Mouse (Mus musculus) B cell, adult 2 months (primary cell): ENCODE measurements around the gene Faah.

Experiments used
- DNase-seq, 2 experiments: peaks; one replicate each; pipeline ENCODE4 v3.0.0; 2022

Faah gene

DNA sequence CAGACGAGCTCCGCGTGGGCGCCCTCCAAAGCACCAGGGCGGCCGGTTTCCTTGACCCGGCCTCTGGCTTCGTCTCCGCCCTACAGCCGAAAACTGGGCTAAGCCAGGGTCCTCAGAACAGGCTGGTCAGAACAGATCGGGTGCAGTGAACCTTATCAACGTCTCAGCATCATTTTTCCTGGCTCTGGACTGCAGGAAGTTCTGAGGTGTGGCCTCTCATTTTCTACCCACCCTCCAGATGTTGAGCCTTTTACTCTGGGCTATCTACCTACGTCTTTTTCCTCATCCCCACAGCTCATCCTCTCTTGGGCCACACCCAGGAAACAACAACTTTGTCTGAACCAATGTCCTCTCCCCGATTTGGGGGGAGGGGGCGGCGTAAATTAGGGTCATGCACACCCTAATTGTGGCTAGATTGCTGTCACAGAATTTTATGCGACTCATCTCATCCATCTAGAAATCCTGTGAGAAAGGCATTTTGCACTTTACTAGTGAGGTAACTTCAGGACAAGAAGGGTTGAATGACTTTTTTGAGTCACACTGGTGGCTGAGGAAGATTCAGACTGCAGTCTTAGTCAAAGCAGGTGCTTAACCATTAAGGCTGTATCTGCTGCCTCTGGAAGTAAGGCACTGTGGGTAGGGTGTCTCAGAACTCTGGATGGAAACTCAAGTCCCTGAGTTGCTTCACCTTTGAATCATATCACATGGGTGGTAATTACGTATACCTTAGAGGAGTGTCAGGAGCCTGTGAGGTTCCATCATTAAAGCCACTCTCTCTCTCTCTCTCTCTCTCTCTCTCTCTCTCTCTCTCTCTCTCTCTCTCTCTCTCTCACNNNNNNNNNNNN, at the start of gene Faah:
Gene Faah, minus strand, starts transcription at position 25 of the 845 bp plus-strand sequence.
- DNase-seq, result no peak

DNA sequence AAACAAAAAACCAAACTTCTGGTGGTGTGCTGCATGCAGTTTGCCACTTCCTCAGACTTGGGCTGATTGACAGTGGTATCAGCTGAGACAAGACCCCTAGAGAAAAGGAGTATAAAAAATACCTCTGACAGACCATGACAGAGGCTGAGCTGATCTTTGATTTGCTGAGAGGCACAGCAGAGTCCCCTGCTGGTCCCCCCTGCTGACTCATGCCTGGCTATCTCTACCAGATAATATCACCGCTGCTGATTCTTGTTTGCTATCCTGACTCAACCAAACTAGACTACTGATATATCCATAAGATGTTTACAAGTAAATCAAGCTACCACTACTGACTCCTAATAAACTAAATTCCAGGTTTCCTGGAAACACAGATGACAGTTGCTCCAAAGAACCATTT, 46.1 kb upstream of the Faah start:
- DNase-seq, result no peak

DNA sequence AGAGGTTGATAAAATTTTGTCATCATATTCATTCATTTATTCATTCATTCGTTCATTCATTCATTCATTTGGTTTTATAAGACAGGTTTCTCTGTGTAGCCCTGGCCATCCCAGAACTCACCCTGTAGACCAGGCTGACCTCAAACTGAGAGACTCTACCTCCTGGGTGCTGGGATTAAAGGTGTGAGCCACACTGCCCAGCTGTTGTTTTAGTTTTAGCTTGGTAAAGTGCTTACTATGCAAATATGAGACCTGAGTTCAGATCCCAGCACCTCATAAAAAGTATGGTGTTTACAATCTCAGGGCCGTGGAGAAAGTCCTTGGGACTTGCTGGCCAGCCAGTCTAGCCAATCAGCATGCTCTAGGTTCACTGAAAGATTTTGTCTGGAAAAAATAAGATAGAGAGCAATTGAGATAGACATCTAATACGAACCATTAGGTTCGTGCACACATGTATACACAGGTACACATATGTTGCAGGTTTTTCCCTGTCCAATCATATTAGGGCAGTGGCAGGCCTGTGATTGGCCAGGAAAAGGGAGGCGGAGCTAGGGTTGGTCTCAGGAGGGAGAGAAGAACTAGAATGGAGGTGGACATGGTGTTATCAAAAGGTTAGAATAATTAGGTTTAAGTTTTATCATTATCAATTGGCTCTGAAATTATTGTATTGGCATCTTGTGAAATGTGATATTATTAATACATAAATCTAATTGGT, 41.4 kb upstream of the Faah start:
- DNase-seq, result no peak

DNA sequence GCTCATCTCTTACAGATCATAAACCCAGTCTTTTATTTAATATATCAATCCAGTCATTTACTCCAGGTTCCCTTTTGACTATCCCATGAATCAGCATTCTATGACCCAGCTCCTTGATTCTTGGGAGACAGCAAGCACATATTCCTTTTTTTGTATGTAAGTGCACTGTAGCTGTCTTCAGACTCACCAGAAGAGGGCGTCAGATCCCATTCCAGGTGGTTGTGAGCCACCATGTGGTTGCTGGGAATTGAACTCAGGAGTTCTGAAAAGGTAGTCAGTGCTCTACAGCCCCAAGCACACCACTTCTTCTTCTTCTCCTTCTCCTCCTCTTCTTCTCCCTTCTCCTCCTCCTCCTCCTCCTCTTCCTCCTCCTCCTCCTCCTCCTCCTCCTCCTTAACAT, 39.8 kb upstream of the Faah start:
- no peak for DNase-seq

DNA sequence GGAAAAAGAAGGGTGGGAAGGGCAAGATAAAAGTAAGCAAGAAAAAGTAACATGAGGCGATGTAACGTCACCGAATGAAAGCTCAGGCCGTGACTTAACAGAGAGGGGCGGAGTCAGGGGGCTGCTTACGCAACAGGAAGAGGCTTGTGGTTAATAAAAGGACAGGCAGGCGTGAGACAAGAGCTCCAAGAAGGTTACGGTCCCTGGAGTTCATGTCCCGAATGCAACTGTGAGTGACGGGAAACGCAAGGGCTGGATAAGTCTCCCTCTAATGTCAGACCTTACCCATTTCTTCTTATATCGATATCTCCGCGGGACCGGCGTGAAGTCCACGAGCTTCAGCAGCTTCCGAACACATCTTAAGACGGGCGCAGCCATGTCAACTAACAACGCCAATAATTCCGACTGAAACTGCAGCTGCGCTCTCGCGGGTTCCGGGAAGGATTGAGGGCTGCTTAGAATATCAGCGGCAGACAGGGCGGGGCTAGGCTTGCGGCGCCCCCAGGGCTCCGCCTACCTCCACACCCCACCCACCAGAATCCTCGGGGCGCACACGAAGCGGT, 35.8 kb upstream of the Faah start, which contains the start of gene Nsun4:
Gene Nsun4, minus strand, starts transcription at position 478 of the 563 bp plus-strand sequence.
- peak; percentile 95 to 97 for DNase-seq

DNA sequence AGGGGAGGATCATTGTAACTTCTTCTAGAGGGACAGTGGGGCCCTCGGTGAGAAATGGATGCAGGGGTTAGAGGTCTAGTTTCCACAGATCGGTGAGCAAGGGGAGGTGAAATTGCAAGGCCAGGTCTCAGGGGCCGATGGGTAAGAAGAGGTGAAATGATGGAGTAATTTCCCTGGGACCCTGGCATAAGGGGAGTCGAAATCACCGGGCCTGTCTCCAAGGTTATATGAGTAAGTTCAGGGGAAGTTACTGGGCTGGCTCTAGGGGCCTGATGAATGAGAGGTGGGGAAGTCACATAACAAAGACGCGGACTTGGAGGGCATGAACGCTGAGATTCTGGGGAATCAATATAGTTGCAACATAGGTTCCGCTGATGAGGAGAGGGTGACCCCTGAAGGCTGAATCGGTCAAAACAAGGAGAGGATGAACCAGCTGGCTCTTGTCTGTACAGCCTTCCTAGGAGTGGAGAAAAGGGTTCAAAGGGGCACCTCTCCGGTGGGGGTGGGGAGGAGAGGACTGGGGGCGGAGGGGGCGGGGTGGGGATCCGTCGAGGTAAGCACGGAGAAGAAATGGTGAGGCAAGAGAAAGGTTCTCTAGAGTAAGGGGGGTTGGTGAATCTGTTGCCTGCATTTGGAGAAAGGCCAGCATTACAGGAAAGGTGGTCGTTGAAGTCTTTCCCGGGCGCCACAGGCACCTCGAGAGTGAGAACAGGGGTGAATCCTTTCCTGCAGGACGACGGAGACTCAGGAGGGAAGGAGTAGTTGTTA, 35.0 kb upstream of the Faah start:
- DNase-seq, result peak; percentile 55 to 61

DNA sequence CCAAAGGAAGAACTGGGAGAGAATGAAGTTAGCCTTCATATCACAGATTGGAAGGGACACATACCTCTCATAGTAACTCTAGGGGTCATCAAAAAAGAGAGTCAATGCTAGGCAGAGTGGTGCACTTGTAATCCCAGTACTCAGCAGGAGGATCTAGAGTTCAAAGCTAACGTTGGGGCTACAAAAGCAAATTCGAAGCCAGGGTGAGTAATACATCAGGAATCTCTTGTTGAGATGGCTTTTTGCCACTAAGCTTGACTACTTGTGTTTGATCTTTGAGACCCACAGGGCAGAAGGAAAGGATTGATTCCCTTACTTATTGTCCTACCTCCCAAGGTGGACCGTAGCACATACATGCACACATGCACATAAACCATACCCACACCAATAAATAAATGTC, 31.5 kb upstream of the Faah start:
- DNase-seq, result no peak

DNA sequence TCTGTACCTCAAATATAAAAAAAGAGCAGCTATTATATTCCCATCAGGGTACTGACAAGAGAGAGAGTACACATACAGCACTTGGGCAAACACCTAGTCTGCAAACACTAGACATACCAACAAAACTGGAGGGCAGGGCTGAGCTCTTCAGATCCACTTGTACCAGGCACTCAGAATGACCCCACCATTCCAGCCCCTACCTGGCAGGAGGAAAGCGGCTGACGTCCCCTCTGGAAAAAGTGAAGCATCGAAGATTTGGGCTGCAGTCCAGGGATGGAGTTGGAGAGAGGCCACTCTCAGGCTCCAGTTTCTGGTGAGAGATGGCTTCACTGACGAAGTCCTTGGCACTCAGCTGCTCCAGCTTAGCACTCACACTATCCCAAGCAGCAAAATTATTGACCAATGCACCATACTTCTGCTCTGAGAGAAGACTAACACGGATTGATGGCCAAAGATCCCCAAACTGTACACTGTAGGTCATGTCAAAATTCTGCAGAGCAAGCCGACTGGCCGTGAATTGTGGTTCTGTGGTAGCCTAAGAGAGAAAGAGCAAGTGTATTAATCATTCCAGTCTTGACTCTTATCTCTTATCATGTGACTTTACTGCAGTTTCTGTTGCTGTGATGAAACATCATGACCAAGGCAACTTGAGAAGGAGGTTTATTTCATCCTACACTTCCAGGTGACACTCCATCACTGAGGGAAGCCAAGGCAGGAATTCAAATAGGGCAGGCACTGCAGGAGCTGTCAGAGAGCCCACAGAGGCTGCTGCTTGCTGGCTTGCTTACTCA, 30.6 kb upstream of the Faah start:
- DNase-seq, result no peak

DNA sequence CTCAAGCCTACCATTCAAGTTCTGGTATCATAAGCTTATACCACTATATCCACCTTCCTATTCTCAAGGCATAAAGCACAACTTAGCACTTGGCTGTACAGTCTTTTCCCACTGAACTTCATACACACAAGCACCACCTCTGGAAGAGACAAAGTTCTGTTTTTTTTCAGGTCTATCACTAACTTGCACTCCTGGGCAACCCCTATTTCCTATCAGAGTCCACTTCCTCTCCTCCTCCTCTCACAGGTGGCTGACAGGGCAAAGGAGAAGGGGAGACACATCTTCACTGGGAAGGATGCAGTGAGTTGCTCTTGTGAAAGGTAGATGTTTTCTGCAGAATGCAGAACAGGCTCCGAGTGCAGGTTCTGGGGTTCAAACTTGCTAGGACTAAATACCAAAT, 30.0 kb upstream of the Faah start:
- DNase-seq, result no peak

DNA sequence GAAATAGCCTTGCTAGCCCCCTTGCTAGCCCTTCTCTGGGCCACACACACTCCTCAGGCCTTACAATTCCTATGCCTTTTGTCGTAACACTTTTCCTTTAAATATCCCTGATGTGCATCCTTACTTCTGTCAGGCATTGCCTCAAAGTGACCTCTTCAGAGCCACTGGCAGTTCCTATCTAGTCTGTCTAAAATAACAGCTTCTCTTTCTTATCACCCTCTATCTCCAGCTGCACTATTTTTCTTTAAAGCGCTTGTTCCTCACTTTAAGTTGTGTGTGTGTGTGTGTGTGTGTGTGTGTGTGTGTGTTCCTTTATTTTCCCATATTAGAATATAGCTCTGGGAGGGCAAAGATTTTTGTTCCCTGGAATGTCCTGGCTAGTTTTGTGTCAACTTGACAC, 28.9 kb upstream of the Faah start:
- no peak for DNase-seq

DNA sequence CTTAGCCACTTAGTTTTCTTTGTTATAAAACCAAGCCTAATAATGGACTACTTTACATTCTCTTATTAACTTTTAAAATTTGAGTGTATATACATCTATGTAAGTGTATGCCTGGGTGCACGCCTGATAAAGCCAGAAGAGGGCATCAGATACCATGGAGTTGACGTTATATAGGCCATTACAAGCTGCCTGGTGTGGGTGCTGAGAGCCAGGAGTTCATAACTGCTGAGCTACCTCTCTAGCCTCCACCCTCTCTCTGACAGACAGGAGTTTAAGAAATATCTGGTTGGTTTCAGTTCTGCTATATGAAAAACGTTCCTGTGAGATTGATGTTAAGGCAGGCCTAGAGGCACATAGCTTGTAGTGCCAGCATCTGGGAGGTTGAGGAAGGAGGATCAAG, 24.5 kb upstream of the Faah start:
- DNase-seq, result peak in 1 of 2 experiments; percentile 9

DNA sequence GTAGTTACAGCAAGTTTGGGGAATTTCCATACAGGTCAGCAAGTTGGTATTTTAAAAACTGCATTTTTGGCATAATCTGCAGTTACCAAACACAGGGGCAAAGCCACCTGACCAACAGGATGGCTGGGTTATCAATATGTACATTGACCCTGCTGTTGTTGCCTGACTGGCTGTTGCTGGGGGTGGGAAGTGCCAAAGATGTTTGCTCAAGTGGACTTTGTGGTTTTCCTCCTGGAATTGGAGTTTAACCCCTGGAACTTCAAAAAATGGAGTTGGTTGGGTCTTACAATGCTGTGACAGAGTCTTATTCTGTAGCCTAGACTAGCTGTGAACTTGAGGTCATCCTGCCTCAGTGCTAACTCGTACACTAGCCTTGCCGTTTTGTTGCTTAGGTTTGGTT, 22.7 kb upstream of the Faah start:
- DNase-seq, result no peak

DNA sequence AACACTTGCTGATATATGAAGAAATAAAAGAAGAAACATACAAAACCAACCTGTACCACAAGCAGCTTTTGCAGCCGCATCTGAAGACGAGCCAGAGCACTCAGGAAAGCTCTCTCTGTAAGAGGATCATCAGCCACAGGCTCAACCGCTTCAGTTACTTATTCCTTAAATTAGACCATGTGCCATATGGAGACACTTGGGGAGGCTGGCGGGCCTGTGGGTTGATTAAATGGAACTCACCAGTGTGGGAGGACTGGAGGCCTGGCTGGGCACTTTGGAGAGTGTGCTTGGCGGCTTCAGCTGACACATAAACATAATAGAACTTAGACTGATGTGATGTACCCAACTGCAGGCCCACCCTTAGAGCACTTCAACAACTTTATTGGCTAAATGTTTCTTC, 15.6 kb upstream of the Faah start:
- no peak for DNase-seq

DNA sequence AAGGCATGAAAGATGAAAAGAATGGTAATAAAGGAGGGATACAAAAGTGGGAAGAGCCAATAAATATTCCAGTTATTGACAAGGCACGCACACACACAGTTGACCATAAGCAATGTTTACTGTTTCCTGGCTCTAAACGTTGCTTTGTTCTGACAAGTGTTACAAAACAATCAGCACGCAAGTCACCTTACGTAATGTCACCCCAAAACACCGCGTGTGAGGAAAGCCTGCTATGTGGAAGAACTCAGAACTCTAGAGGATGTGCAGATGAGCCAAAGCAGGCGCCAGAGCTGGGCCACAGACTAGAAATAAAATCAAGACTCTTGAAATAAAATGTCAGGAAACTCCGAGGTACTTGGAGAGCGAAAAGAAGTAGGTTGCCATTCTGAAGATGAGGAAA, 15.2 kb upstream of the Faah start:
- DNase-seq, result no peak

DNA sequence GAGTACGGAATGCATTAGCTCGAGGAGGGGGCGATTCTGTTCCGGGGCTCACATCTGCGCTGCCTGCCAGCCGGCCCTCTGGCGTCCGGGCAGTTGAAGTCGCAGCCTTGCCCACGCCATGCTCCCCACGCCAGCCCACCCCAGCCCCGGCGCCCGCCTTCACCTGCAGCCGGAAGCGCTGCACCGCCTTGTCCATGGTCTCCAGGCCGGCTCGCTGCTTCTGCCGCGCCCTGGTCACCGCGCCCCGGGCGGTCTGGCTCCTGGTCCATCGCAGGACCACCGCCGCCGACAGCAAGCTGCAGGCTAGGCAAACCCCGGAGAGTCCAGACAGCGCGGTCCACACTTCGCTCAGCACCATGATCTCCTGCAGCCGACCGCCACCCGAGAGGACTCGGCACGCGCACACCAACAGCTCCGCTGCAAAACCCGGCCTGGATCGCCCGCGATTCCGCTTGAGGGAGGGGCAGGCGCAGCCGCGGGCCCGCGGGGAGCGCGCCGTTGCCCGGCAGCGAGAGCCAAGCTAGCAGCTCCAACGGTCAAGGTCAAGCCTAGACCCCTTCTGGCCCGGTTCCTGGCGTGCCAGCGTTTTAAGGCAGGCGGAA, 325 bp downstream of the Faah start:
- DNase-seq, result peak; percentile 56 to 61

DNA sequence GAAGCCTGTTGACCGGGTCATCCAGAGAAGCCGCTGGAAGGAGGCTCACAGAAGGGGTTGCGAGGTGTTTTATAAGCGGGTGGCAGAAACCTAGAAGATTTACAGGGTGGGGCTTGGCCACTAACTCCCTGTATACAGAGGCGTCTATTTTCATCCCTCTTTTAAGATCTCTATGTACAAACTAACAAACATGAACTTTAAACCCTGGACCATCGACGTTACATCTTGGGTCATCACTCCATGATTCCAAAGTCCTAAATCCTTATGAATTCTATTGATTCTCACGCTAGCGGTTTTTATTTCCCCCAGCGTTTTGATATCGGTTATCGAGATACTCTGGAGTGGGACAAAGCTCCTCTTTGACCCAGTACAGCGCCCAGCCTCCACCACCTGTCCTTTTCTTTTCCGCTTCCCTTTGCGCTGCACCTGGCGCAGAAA, 845 bp downstream of the Faah start:
- no peak for DNase-seq

DNA sequence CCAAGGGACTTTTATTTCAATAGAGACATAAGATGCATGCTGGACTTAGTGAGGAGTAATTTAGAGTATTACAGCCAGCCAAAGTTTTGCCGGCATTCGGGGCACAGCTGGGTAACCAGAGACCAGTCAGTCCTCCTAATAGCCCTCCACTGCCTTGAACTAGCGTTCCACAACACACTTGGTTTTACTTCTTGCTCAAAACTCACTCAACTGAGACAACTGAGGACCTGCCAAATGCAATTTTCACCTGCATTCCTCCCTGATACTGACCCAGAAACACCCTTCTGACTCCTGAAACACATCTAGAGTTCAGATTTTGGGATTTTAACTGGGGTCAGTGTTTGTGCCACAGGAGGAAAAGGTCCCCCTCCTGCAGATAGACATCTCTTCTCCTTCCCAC, 1.3 kb downstream of the Faah start:
- DNase-seq, result peak in 1 of 2 experiments; percentile 14

DNA sequence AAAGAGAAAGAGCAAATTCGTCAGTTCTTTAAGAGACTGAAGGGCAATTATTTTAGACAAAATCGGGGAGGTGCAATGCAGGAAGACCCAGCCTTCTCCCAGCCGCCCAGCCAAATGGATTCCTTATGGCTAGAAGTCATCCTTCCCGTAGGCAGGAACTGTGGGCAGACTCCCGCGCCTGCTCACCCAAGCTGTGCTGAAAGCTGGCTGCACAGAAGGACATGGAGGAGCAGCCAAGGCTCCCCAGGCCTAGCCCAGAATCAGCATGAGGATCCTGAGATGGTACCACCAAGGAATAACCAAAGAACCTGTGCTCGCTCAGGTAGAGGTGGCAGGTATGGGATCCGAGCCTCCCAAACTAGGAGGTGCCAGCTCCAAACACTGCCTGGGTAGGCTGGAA, 1.7 kb downstream of the Faah start:
- DNase-seq, result peak in 1 of 2 experiments; percentile 9

DNA sequence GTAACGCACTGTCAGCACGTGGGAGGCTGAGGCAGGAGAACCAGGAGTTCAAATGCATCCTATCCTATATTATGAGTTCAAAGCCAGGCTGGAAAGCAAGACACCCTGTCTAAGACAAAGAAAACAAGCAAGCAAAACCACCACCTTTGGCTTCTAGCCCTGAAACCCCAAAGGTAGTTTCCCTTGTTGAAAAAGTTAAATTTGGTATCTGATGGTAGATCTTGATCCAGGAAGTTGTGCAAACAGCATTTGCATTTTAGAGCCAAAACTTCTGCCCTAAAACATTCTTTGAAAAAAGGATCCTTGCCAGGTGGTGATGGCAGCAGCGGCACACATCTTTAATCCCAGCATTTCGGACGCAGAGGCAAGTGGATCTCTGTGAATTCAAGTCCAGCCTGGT, 2.2 kb downstream of the Faah start:
- DNase-seq, result peak in 1 of 2 experiments; percentile 15

DNA sequence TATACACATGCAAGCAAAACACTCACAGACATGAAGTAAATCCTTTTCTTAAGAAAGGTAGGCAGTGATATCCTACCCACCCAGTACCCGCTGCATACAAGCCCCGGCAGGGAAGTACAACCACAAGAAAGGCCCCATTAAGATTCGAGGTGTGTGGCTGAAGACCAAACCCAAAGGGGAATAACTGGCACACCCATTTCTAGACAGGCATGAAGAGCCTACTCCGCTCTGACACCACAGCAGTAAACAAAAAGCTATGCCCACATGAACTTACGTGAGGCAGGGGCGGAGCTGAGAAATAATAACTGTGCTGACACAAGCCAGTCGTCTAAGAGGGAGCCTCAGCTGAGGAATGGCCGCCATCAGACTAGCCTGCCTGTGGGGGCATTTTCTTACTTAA, 7.5 kb downstream of the Faah start:
- DNase-seq, result peak in 1 of 2 experiments; percentile 8

DNA sequence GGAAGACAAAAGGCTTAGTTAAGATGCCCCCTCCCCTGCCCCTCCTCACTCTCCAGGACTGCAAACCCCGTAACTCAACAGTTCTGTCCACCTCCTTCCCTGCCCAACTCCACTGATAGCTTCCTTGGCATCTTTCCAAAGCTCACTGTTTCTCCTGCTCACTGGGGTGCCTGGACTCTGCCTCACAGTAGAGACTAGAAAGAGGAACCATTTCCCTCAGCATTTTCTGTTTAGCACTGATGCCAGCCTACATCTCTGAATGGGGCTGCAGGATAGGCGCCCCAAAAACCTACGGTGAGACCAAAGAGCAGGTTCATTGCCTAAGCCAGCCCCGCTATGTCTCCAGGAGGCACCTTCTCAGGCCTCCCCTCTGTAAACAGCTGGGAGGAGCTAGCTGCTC, 16.5 kb downstream of the Faah start:
- no peak for DNase-seq

DNA sequence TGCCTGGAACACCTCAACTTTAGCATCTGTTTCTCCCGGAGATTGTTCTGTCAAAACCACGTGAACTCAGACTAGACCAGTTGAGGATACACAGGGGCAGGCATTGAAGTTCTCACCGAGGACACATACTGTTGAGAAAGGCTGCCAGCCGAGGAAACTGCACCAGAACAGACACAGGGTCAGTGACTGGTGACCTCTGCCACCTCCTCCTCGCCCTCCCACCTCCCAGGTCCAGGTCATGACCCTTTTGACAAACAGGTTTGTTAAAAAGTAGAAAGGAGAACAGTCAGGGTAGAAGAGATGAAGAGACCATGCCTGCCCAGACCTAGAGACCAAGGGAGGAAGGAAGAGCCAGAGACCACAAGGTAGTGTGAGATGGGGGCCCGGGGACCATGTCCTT, 17.1 kb downstream of the Faah start:
- DNase-seq, result no peak
